Mouse (Mus musculus): ENCODE measurements at regions not wholly inside any gene's neighbourhood (a gene's known extent, or its start where the extent isn't known, plus 50 kb on each side); places are given as distances from the start of the nearest gene placed in this dataset.

DNA sequence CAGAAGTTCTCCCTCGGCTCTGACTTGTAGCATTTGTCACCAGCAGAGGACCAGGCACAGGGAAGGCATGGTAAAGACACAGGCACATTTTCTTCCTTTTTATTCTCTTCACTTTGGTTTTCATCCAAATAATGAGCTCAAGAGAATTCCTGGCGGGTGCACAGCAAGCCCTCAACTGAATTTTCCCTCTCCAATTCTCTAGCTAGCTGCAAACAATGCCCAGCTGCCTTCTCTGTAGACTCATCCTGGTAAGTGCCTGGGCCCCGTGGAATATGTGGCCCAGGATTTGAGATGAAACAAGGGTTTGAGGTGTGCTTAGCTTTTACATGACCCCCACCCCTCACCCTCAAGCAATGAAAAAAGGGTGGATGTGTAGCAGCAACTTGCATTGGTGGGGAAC, 90.4 kb downstream of the Otol1 start:
- H3K4me3 ChIP-seq, result no peak overlapping the region
- no peak overlapping the region for H3K9ac ChIP-seq
- 47% methylated on average over 3 of the region's 3 CpGs for whole genome bisulfite sequencing
- H3K4me2 ChIP-seq (replicated peaks), result no peak overlapping the region
- no peaks in the 10 kb centered on the region for H3K36me3 ChIP-seq
- no peaks in the 10 kb centered on the region for H3K4me1 ChIP-seq
- no peak overlapping the region for H3K27ac ChIP-seq
- no peaks in the 10 kb centered on the region for H3K9me3 ChIP-seq
- ATAC-seq (ENCODE audit: insufficient number of reproducible peaks, insufficient read depth, low FRiP score, low TSS enrichment), result no peak
- peaks cover 8% of the 10 kb centered on the region; the same call in 1 of the 2 replicates for H3K27me3 ChIP-seq

DNA sequence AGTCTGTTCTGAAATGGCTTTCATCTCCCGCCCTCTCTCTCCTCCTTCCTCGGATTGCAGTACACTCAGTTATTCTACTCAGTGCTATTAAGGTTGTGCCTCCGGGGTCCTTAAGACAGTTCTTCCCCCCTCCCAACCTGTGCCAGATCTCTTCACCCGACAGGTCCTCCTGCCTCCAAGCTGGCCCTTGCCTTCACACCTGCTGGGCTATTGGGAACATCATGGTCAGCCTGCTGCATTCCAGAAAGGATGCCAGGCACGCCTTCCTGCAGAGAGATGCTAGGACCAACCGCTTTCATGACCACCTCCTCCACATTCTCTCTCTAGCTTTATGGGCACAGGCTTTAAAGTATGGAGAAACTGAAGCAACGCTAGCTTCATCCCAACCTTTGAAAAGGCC, 94.7 kb downstream of the Otol1 start:
- H3K36me3 ChIP-seq, result no peaks in the 10 kb centered on the region
- WGBS, result 59% methylated on average over 7 of the region's 7 CpGs

DNA sequence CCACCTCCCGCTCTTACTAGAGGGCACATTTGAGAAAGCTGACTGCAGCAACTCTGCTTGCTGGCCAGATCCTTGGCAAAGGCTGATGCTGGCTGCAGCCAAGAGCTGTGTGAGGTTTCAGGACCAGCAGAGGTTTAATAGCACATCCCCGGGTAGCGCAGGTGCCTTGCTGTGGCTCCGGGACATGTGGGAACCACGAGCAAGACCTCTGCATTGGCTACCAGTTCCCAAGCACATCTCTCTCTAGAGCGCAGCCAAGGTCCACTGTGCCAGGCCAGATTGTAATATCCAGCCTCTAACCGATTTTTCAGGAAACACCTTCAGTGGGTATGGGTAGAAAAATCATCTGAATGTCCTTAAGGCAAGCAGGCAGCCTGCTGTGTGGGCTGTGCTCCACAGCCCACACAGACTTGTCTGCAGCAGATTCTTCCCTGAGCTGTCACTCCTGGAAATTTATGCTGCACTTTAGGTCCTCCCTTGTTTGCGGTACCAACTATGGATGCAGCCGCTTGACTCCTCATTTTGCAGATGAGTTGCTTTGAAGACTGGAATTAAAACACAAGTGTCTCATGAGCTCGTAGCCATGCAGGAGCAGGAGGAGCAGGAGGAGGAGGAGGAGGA, 95.3 kb downstream of the Otol1 start:
- no peak for ATAC-seq (ENCODE audit: insufficient number of reproducible peaks, insufficient read depth, low FRiP score, low TSS enrichment)
- Histone ChIP-seq H3K27ac (no peak overlapping the region), H3K27me3 (peaks cover 11% of the 10 kb centered on the region; the same call in 1 of the 2 replicates), H3K36me3 (no peaks in the 10 kb centered on the region), H3K9me3 (no peaks in the 10 kb centered on the region), H3K9ac (no peak overlapping the region), H3K4me1 (0 out of 2 replicates have a peak, but pooled peaks cover 5% of the 10 kb centered on the region), H3K4me3 (no peak overlapping the region), H3K4me2 (replicated peaks) (no peak overlapping the region)
- WGBS, result 77% methylated on average over 10 of the region's 10 CpGs

More for the DNA sequence above, 94.7 kb downstream of the Otol1 start:
- Histone ChIP-seq H3K4me2 (replicated peaks) (no peak overlapping the region), H3K4me3 (no peak overlapping the region), H3K9ac (no peak overlapping the region), H3K27me3 (peaks cover 11% of the 10 kb centered on the region; the same call in 1 of the 2 replicates), H3K9me3 (no peaks in the 10 kb centered on the region), H3K27ac (no peak overlapping the region), H3K4me1 (0 out of 2 replicates have a peak, but pooled peaks cover 5% of the 10 kb centered on the region)
- ATAC-seq (ENCODE audit: insufficient number of reproducible peaks, insufficient read depth, low FRiP score, low TSS enrichment), result no peak

DNA sequence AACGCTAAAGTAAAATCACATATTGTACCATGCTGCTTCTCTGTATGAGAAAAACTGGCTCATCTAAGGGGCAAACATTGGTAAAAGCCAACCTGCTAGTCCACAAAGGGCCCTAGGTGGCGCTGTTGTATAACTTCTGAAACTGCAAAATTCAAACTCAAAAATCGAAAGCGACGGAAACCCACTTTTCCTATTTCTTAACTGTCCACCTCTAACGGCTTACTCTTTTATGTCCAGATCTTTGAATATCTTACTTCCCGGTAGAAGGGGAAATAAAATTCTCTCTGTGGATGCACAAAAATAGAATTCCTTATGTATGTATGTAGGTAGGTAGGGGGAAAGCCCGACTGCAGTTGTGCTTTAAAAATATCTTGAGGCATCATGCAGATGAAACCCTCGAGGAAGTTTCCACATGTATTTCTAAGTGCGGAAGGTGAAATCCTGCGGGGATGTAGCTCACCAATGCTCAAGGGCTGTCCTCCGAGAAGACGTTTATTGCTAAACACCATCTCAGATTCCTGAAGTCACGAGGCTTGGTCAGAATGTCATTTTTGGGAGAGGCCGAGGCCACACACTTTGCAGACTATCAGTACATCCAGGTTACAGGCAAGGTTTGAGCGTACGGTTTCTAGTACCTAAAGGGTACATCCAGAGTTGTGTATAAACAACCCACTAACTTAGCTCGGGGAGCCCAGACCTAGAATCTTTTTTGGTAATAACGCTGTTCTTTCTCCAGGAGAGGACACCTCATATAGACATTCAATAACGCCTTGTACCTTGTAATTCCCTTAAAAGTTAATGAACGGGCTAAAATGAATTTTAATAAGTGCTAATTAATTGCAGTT, 96.8 kb downstream of the Otol1 start:
- H3K36me3 ChIP-seq, result no peaks in the 10 kb centered on the region
- H3K4me2 ChIP-seq (replicated peaks), result peak overlapping the region; percentile 66
- peak overlapping the region; percentile 37 for H3K9ac ChIP-seq
- no peak for ATAC-seq (ENCODE audit: insufficient number of reproducible peaks, insufficient read depth, low FRiP score, low TSS enrichment)
- WGBS, result 8% methylated on average over 21 of the region's 21 CpGs
- peaks cover 11% of the 10 kb centered on the region; the same call in 1 of the 2 replicates for H3K27me3 ChIP-seq
- 0 out of 2 replicates have a peak, but pooled peaks cover 5% of the 10 kb centered on the region for H3K4me1 ChIP-seq
- H3K27ac ChIP-seq, result peak overlapping the region; percentile 75
- peak overlapping the region; percentile 39 for H3K4me3 ChIP-seq
- H3K9me3 ChIP-seq, result no peaks in the 10 kb centered on the region

DNA sequence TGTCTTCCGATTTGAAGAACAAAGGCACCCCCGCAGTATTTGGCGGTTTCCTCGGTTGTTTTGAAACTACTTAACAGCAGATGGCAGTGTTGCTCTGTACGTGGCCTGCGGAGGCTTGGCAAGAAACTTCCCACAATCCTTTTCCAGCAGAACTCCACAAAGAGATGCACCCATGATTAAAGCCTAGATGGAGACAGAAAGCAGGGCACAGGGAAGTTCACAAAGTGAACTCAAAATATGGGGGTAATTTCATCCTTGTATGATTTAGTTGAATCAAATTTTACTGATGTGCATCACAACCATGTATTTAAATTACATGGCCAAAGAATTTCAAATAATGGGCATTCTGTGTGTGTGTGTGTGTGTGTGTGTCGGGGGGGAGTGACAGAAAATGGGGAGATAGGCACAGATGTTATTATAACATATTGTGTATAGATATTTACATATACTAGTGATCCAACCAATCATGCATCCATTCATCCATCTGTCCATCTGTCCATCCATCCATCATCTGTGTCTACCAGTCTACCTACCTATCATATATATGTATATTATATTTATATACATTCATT, 97.5 kb downstream of the Otol1 start:
- no peaks in the 10 kb centered on the region for H3K9me3 ChIP-seq
- no peaks in the 10 kb centered on the region for H3K36me3 ChIP-seq
- 15% methylated on average over 7 of the region's 7 CpGs for WGBS
- peak overlapping the region; percentile 66 for H3K4me2 ChIP-seq (replicated peaks)
- peak overlapping the region; percentile 39 for H3K4me3 ChIP-seq
- H3K9ac ChIP-seq, result no peak overlapping the region
- peaks cover 11% of the 10 kb centered on the region; the same call in 1 of the 2 replicates for H3K27me3 ChIP-seq
- 0 out of 2 replicates have a peak, but pooled peaks cover 5% of the 10 kb centered on the region for H3K4me1 ChIP-seq
- no peak overlapping the region for H3K27ac ChIP-seq
- ATAC-seq (ENCODE audit: insufficient number of reproducible peaks, insufficient read depth, low FRiP score, low TSS enrichment), result no peak

DNA sequence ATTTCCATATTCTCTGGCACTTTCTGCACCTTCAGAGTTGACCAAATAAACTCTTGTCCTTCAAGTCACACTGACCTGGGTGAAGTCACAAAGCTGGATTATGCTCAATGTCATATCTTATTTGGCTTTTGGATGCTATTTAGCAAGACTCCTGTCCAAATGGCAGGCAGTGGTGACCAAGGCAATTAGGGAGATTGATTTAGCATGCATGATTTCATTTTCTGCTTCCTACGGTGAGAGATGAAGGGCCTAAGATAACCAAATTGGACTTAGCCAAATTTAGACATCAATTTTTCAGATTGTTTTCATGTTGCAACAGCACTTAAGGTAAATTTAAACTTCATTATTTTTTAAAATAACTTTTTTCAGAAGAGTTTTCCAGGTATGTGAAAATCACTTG, 98.1 kb downstream of the Otol1 start:
- Histone ChIP-seq H3K36me3 (no peaks in the 10 kb centered on the region), H3K9ac (no peak overlapping the region), H3K9me3 (no peaks in the 10 kb centered on the region), H3K4me2 (replicated peaks) (no peak overlapping the region), H3K4me1 (0 out of 2 replicates have a peak, but pooled peaks cover 5% of the 10 kb centered on the region), H3K27me3 (peaks cover 11% of the 10 kb centered on the region; the same call in 1 of the 2 replicates), H3K4me3 (no peak overlapping the region), H3K27ac (no peak overlapping the region)
- no peak for ATAC-seq (ENCODE audit: insufficient number of reproducible peaks, insufficient read depth, low FRiP score, low TSS enrichment)
- 52% methylated on average over 1 of the region's 1 CpGs for WGBS

DNA sequence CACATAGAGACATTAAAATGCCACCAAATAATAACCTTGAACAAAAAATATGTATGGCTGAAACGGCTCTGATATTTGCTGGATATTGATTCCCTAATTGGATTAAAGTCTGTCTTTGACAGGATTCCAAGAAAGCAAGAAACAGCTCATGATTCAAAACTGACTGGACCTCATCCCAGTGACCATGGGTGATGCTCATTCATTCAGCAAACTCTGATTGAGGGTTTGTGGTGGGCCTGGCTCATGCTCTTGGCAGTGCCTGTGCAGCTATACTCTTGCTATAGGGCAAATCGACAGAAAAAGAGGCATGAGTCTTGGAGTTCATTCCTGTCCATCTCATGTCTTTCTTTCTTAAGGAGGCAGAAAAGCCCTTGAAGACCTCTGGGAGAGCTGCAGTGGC, 98.7 kb downstream of the Otol1 start:
- Histone ChIP-seq H3K36me3 (no peaks in the 10 kb centered on the region), H3K4me1 (0 out of 2 replicates have a peak, but pooled peaks cover 5% of the 10 kb centered on the region), H3K27ac (no peak overlapping the region), H3K9ac (no peak overlapping the region), H3K9me3 (no peaks in the 10 kb centered on the region), H3K27me3 (peaks cover 11% of the 10 kb centered on the region; the same call in 1 of the 2 replicates), H3K4me2 (replicated peaks) (no peak overlapping the region), H3K4me3 (no peak overlapping the region)
- 85% methylated on average over 2 of the region's 2 CpGs for WGBS
- ATAC-seq (ENCODE audit: insufficient number of reproducible peaks, insufficient read depth, low FRiP score, low TSS enrichment), result no peak

DNA sequence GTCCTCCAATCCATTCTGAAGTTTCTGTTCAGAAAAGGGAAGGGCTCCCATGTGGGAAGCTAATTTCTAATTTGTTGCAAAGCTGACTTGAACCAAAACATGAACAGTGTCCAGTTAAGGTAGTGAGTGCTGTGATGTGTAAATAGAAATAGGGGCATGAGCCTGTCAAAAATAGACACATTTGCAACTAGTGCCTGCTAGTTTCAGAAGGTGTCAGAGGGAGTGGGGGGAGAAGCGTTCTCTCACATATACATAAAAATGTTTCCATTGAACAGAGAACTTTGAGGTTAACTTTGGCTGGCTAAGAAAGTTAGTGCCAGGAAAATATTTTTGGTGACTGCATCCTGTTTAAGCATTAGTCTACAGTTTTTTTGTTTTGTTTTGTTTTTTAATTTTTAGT, 118.8 kb downstream of the Otol1 start:
- no peaks in the 10 kb centered on the region for H3K9me3 ChIP-seq
- 90% methylated on average over 1 of the region's 1 CpGs for WGBS
- H3K4me3 ChIP-seq, result no peak overlapping the region
- H3K4me2 ChIP-seq (replicated peaks), result no peak overlapping the region
- no peak for ATAC-seq (ENCODE audit: insufficient number of reproducible peaks, insufficient read depth, low FRiP score, low TSS enrichment)
- no peaks in the 10 kb centered on the region; the same call in 1 of the 2 replicates for H3K4me1 ChIP-seq
- H3K9ac ChIP-seq, result no peak overlapping the region
- no peak overlapping the region for H3K27ac ChIP-seq
- H3K27me3 ChIP-seq, result no peaks in the 10 kb centered on the region
- no peaks in the 10 kb centered on the region for H3K36me3 ChIP-seq

DNA sequence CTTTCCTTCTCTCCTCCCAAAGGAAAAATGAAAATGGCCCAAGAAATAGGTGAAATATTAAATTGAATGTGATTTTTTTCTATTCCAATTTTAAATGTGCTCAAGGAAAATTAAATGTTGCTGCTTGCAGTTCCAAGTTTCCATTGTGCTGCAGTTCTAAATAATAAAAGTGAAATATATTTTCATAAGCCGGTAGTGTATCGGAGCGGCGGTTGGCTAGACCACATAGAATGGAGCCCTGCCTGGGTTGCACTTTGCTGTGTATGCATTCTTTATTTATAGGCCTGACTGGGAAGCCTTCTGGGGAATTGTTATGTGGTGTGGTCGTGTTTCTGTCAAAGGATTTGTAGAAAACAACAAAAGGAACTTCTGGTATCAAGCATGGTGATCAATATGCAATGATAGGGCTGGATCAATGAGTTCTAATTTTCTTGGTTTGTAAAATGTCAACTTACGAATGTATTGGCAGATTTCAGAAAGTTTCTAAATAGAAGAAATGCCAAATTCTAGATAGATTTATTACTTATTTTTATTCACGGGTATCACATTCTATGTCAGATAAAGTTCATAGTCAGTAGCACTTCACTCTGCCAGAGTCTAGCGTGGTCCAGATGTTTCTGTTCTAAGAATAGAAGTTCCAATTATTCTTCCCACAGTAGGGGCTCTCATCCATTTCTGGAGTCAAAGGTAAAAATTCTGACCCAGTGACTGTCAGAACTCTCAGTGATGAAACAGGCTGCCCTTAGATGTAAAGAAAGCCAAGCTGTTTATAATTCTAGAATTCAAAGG, 123.0 kb downstream of the Otol1 start:
- 84% methylated on average over 8 of the region's 8 CpGs for WGBS
- no peaks in the 10 kb centered on the region for H3K36me3 ChIP-seq
- ATAC-seq (ENCODE audit: insufficient number of reproducible peaks, insufficient read depth, low FRiP score, low TSS enrichment), result no peak

DNA sequence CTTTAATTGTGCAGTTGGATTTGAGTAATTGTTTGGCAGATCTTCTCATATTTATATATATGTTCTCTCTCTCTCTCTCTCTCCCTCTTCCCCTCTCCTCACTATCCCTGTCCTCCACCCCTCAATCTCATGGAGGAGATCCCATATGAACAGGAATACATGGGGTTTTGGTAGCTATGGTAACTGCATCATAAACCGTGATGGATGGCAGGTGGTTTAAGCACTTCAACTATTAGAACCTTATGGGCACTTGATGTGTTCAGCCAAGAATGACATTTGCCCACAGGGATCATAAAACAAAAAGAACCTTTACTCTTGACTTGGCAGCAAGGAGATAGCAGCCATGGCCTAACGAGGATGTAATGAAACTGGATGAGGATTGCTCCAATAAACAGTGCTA, 127.5 kb downstream of the Otol1 start:
- Histone ChIP-seq H3K4me1 (no peaks in the 10 kb centered on the region), H3K27me3 (no peaks in the 10 kb centered on the region), H3K4me2 (replicated peaks) (no peak overlapping the region), H3K4me3 (no peak overlapping the region), H3K36me3 (no peaks in the 10 kb centered on the region), H3K9me3 (no peaks in the 10 kb centered on the region), H3K27ac (no peak overlapping the region), H3K9ac (no peak overlapping the region)
- ATAC-seq (ENCODE audit: insufficient number of reproducible peaks, insufficient read depth, low FRiP score, low TSS enrichment), result no peak
- 68% methylated on average over 2 of the region's 2 CpGs for WGBS

More for the DNA sequence above, 123.0 kb downstream of the Otol1 start:
- H3K27ac ChIP-seq, result no peak overlapping the region
- H3K9me3 ChIP-seq, result no peaks in the 10 kb centered on the region
- no peak overlapping the region for H3K9ac ChIP-seq
- H3K4me3 ChIP-seq, result no peak overlapping the region
- H3K4me1 ChIP-seq, result no peaks in the 10 kb centered on the region
- no peaks in the 10 kb centered on the region for H3K27me3 ChIP-seq
- no peak overlapping the region for H3K4me2 ChIP-seq (replicated peaks)

DNA sequence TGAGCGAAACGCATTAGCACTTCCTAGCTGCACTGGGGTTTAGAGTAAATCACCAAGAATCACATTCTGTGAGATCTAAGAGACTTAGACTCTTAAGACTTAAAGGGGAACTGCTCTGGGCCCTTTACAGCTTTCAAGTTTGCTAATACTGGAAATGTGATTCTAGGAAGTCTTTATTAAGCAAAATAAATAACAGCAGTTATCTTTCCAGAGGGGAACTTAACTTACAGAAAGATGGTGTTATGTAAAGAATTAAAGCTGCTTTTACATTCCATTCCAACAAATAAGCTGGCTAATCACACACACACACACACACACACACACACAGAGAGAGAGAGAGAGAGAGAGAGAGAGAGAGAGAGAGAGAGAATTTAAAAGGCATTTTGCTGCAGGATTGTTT, 131.1 kb downstream of the Otol1 start:
- WGBS, result 75% methylated on average over 2 of the region's 2 CpGs
- no peak overlapping the region for H3K9ac ChIP-seq
- no peak overlapping the region for H3K4me3 ChIP-seq
- no peaks in the 10 kb centered on the region for H3K27me3 ChIP-seq
- H3K36me3 ChIP-seq, result no peaks in the 10 kb centered on the region
- no peaks in the 10 kb centered on the region for H3K9me3 ChIP-seq
- ATAC-seq (ENCODE audit: insufficient number of reproducible peaks, insufficient read depth, low FRiP score, low TSS enrichment), result no peak
- no peak overlapping the region for H3K27ac ChIP-seq
- H3K4me1 ChIP-seq, result 0 out of 2 replicates have a peak, but pooled peaks cover 5% of the 10 kb centered on the region
- no peak overlapping the region for H3K4me2 ChIP-seq (replicated peaks)
